Mouse (Mus musculus): ENCODE measurements around the gene Larp7.

DNA sequence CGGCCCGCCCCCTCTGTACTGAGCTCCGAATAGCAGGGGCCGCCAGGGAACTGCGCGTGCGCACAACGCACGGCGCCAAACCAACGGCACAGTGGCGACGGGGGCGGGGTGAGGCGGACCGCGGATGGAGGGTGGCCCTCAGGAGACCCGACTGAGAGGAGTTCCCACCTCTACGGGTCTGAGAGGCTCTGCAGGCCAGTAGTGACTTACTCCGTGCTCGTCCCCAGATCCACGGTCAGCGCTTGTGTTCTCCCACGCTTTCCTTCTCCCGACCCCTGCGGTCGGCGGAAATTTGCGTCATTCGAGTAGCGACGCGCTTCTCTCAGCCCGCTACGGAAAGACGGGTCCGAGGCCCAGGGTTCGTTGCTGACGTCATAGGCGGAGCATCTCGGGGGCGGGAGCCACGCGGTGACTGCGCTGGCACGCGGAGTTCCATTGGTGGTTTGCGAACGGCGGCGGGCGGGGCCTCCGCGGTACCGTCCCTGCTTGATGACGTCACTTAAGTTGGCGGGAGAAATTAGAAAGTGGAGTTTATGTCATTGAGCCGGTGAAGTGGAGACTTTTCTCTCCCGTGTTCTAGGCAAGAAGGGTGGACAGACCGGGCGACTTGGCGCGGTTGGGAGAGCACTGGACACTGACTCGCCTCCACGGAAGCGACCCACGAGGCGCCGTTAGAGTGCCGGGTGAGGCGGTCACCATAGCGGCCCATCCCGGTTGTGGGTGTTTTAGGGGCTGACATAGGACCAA lies at the start of gene Larp7, which contains the start of gene Zgrf1:
- no peak for TF ChIP-seq CTCF (IDR thresholded peaks at IDR 0.05; ENCODE audit: insufficient read depth, low read length)
- TF ChIP-seq POLR2A (IDR thresholded peaks at IDR 0.05; ENCODE audit: borderline replicate concordance, extremely low read depth, low read depth, low read length): peak; percentile 48; the same call in 1 of the 2 replicates
